Mouse (Mus musculus): ENCODE results near the gene Sik2.

GRCm38 (mm10) chr9:50948097-50948823 is 60.6 kb downstream of the Sik2 start:
- no peak for TF ChIP-seq CTCF (conservative IDR thresholded peaks at IDR 0.05 in 1 of 2, IDR thresholded peaks at IDR 0.05 in 1 of 2; ENCODE audit: low read depth in 2 of 2, low read length in 2 of 2)
- TF ChIP-seq USF1 (IDR thresholded peaks at IDR 0.05; ENCODE audit: low read depth, low read length): no peak
- no peak for TF ChIP-seq POLR2AphosphoS2 (IDR thresholded peaks at IDR 0.05; ENCODE audit: low read depth, low read length)
- no peak for TF ChIP-seq MYC (IDR thresholded peaks at IDR 0.05; ENCODE audit: low read depth, low read length)
- no peak for TF ChIP-seq MAFK (IDR thresholded peaks at IDR 0.05; ENCODE audit: insufficient replicate concordance, low read length)
- no peak for TF ChIP-seq SMC3 (IDR thresholded peaks at IDR 0.05; ENCODE audit: low read depth, low read length)
- no peak for TF ChIP-seq TCF12 (IDR thresholded peaks at IDR 0.05; ENCODE audit: low read depth, low read length)
- no peak for TF ChIP-seq ZNF384 (IDR thresholded peaks at IDR 0.05; ENCODE audit: low read depth, low read length)
- no peak for TF ChIP-seq BHLHE40 (IDR thresholded peaks at IDR 0.05; ENCODE audit: low read depth, low read length)
- TF ChIP-seq ZMIZ1 (IDR thresholded peaks at IDR 0.05; ENCODE audit: low read depth, low read length): no peak
- no peak for TF ChIP-seq TBP (conservative IDR thresholded peaks at IDR 0.05; ENCODE audit: low read depth, low read length)
